Mouse (Mus musculus) CD4-positive, CD25-positive, alpha-beta regulatory T cell, adult 4 months (primary cell): ENCODE results near the gene Gdf15. TPM values are rescaled to one million over a fixed set of nuclear protein-coding genes. Genes with fewer than 3 reads are reported as not detected.

Experiments used
- ATAC-seq: one replicate; pipeline ENCODE4 v1.8.0; 2017
- polyA plus RNA-seq, 2 experiments: library from polyadenylated mRNA; unstranded; fragments of 100-300 nt; shearing (Covaris generic); gene quantifications; one replicate each; pipeline ENCODE4 v1.2.1; 2017

The Gdf15 gene
- polyA plus RNA-seq = not detected

DNA sequence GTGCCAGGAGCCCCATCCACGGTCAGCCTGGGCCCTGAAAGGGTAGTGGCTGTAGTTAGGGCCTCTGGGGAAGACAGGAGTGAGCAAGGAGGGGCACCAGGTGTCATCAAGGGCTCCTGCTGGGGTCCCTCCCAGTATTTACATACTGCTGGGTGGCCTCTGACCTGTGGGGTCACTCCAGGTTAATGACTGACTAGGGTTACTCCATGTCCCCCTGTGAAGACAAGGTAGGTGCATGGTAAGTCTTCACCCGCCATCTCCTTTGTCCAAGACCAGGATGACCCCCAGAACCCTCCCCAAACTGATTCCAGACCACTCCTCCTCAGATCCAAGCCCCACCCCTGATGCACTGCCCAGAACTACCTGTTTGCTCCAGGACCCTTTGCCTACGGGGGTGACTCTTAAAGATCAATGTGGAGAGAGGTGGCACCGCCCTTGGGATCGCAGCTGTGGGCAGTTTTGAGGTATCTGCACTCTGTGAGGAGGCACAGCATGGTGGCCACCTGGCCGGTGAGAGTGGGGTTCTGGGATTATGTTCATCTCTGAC lies at the start of gene Gdf15:
Gene Gdf15, minus strand, starts transcription at position 111 of the 547 bp plus-strand sequence.
- ATAC-seq = no peak

DNA sequence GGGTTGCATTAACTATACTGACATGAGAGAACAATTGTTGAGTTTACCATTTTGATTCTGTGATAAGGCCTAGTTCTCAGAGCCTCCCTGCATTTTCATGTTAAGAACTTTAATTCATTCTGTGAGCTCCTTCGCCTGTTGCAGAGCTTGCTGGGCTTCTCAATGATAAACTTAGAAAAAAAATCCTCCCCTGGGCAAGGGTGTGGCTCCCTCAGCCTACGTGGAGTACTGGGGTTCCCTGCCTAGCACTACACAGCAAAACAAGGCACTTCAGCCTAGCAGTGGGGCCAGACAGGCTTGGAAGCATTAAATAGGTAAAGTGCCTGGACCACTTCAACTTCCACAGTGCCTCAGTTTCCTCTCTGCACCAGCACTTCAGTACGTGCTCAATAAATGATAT lies 49.2 kb upstream of the Gdf15 start:
- ATAC-seq = no peak

DNA sequence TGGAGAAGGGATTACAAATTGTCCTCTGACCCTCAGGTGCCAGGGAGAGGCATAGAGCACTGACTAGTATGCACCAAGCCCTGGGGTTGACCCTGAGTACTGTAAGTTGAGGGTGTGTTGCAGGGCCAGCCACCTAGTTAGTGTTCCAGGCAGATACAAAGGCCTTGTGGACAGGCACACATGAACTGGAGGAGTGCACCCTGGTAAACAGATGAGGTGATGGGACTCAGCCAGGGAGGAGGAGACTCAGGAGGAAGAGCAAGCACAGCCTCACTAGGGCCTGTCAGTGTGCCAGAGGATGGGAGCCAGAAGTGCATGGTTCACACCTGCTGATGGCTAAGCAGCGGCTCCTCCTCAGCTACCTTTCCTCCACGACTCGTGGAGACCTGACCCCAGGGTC lies 47.8 kb upstream of the Gdf15 start:
- no peak for ATAC-seq

DNA sequence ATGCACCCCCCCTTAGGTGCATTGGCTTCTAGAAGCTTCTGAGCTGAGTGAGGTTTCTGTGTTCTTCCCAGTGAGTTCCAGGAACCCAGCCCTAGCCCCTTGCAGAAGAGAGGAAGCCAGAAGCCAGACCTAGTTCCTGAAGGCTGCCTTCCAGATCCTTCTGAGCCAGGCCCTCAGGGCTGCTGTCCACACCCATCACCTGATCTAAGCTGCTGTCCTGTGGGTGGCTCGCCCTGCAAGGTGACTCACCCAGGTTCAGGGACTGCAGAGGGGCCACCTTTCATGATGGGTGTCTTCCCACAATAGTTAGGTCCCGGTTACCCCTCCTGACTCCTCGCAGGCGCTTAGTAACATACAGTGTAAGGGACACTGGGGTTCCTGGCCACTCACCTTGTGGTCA lies 47.1 kb upstream of the Gdf15 start:
- no peak for ATAC-seq

DNA sequence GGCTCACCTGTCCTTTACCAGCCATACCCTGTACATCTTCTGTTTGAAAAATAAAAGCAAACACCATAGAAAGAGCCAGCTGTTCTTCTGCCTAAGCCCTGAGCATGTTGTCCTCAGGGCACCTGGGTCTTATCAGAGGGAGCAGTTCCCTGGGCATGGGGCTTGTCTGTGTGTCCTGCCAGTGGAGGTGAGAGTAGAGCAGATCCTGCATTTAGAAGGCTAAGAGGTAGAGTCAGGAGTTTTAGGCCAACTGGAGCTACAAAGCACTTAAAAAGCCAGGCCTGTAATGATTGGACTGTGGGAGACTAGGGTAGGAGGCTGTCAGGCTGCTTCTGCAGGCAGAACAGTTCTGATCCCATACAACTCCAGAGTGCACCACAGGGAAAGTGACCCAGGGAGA lies 46.4 kb upstream of the Gdf15 start:
- no peak for ATAC-seq

DNA sequence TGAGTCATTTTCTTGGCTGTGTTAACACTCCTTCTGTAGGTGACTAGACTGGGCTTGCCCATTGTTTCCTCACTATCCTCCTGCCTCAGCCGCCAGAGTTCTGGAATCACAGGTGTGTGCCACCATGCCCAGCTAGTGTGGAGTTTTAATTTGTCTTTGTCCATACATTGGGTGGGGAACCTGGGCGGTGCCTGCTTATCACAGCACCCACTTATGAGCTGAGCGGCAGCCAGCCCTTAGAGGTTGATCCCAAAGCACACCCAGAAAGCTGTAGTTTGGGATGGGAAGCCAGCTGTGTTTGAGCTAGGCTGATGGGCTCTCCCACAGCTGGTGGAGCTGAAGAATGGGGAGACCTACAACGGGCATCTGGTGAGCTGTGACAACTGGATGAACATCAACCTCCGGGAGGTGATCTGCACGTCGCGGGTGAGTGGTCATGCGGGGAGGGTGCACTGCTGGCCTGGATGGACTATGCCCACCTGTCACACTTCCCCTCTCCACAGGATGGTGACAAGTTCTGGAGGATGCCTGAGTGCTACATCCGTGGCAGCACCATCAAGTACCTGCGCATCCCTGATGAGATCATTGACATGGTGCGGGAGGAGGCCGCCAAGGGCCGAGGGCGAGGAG lies 45.3 kb upstream of the Gdf15 start:
- ATAC-seq = no peak

DNA sequence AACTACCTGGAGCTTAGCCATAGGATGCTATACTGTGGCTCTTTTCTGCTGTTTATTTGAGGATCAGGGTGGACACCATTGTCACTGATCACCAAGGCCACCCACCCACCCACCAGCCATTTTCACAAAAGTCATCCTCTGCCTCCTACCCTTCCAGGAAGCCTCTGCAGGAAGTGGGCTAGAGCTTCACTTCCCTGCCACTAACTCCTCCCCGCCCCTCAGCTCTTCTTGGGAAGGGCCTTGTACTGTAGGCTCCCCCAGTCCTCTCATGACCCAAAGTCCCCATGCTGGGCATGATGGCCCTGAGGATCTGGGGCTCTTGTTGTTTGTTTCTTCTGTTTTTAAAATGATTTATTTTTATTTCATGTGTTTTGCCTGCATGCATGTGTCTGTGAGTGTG lies 43.1 kb upstream of the Gdf15 start:
- peak; percentile 51 for ATAC-seq

DNA sequence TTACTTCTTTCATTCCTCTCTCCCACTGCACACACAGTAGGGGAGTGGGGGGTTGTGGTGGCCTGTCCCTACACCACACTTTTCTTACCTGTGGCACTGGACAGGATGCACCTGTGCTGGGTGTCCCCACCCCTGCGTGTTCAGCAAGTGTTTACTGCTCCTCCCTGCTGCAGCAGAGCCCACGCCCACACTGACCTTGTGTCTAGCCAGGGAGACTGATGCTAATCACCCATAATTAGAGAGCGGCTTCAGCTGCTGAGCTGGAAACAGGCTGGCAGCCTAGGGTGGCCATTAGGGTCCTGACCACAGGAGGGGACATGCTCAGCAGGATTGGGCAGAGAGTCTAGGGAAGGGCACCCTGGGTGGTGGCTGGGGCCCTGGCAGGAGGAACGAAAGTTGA lies 42.5 kb upstream of the Gdf15 start:
- no peak for ATAC-seq

DNA sequence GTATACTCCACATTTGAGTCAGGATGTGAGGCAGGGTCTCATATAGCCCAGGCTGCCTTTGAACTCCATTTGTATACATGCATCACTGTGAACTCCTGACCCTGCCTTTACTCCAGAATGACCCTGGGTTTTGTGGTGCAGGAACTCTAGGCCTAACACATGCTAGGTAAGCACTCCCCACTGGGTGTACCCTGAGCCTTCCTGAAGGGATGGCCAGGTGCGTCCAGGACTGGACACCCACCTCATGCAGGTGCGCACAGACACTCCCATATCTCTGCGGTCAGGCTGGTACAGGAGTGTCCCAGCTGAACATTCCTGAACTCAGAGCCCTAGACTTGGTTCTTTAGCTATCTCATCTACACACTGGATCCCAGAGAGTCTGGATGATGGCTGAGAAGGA lies 41.9 kb upstream of the Gdf15 start:
- ATAC-seq = no peak

DNA sequence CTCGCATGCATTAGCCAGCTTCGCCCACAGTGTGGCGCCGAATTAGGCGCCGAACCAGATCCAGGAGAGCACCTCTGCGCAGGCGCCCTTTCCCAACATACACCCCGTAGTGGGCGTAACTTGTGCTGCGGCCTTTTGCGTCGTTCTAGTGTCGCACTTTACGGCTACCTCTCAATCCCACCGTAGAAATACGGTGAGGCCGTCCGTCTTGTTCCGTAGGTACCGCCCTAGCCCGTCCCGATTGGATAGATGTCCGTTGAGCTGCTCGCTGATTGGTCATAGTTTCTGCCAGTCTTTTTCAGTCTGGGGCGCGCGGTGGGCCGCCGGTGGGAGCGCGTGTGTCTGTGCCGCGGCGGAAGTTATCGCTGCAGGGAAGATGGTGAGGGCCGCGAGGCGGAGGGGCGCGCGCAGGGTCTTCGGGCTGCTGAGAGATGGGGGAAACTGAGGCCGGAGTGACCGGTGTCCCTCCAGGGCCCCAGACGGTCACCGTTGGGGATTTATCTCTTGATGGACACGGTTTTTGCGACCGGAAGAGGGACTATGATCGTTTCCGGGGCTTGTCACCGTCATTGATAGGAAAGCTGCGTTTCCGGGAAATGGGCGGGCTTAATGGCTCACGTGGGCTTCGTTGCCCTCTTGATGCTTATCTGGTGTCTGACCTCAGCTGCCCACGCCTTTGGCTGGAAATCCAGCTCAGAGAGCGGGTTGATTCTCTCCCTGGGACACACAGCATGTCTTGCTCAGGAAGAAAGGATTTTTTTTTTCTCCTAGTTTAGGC lies 41.0 kb upstream of the Gdf15 start, which contains the start of gene Lsm4:
Gene Lsm4, plus strand, starts transcription at position 170 of the 778 bp plus-strand sequence.
- ATAC-seq = peak; percentile 90

DNA sequence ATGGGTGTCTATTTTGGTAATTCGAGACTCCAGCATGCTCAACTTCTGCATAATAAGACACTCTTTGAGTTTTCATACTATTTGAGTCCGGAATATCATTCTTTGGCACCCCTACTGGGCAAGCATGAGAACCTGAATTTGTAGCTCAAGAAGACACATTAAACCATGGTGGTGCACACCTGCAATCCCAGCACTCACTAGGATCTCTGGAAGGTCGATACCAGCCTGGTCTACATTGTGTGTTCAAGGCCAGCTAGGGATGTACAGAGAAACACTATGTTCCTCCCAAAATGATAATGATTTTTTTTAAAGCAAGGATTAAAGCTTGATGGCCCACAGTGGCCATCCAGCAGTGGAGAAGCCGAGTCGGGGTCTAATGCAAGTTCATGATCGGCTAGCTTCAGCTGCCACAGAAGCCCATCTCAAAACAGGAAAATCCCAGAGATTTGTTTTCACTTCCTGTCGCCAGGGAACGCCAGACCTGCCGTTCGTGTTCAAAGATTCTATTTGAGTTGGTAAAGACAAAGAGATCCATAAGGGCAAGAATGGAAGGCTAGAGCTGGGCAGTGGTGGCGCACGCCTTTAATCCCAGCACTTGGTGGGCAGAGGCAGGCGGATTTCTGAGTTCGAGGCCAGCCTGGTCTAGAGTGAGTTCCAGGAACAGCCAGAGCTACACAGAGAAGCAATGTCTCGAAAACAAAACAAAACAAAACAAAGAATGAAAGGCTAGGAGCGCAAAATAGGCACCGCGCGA lies 40.2 kb upstream of the Gdf15 start:
- no peak for ATAC-seq

DNA sequence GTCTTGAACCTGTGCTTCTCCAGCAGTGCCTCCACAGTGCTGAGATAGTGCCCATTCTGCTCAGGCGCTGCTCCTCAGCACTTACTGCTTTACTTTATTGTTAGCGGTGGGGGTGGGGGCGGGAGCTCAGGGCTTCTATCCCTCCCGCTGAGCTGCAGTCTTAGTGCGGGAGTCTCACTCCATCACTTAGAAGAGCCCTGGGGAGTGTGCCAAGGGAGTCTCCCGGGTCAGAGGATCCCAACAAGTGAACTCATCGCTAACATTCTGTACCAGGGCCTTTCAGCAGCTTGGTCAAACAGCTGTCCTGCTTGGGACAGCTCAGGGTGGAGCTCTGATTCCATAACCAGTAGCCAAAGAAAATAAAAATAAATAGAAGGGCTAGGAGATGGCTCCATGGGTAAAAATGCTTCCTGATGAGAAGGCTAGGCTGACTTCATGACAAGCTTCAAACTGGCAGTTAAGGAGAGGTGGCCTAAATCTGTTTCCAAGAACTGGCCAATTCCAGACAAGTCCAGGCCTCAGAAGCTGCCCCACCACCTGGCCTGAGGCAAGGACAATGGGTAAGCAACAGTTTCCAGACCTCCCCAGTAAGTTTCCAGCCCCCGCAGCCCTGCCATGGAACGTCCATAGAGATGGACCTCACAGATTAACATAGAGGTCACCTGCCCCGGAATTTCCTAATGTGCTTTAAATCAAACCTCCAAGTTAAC lies 39.5 kb upstream of the Gdf15 start:
- no peak for ATAC-seq

DNA sequence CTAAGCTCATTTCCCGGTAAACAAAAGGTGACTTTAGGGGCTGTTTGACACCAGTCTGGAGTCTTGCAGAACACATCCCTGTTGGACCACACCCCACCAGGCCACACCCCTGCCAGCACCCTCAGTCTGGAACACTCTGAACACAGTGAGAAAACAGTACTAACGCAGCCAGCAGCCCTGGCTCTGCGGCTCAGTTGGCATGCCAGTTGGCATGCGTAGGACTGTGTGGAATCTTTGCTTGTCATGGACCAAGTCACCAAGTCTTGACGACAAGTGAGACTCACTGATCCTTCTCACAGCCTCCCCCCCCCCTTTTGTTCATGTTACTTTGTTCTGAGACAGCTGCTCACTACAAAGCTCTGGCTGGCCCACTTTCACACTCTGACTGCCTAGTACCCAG lies 34.8 kb upstream of the Gdf15 start:
- no peak for ATAC-seq

DNA sequence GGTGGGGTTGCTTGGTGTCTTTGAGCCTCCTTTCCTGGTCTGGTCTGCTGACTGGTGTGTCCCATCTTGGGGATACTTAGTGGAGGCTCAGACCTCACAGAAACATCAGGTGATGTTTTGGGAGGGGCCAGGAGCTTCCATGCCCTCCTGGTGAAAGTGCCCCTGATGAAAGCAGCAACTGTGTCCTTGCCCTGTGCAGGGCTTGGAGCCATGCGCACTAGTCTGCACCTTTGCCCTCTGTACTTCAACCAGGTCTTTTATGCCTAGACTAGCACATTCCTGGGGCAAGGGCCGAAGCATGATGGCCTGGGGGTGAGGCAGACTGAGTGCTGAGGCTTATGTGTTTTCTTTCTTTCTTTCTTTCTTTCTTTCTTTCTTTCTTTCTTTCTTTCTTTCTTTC lies 33.3 kb upstream of the Gdf15 start:
- ATAC-seq = no peak

DNA sequence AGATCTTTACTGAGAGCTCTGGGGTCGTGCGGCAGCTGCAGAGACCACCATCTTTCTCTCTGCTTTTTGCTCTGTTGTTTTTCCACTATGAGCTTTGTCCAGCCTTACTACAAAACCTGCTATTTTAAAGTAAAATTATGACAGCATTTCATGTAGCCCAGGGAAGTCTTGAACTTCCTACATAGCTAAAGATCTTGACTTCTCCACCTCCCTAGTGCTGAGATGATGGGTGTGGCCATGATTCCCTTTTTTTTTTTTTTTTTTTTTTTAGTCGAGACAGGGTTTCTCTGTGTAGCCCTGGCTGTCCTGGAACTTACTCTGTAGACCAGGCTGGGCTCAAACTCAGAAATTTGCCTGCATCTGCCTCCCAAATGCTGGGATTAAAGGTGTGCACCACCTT lies 32.4 kb upstream of the Gdf15 start:
- no peak for ATAC-seq

DNA sequence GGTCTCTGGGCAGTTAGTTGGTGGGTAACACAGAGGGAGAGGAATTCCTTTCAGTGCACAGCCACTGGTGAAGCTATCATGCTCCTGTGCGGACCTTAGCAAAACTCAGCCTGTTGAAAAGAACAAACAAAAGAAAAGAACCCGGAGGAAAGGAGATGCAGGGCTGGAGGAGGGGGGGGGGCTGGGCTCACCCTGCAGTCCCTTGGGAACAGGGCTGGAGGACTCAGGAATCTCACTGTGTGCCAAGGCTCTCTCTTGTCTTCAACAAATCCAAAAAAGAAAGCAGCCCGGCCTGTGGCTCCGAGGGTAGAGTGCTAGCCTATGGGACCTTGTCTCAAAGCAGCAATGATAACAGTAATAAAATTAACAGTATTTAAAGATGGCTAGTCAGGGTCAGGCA lies 31.4 kb upstream of the Gdf15 start:
- ATAC-seq = no peak

DNA sequence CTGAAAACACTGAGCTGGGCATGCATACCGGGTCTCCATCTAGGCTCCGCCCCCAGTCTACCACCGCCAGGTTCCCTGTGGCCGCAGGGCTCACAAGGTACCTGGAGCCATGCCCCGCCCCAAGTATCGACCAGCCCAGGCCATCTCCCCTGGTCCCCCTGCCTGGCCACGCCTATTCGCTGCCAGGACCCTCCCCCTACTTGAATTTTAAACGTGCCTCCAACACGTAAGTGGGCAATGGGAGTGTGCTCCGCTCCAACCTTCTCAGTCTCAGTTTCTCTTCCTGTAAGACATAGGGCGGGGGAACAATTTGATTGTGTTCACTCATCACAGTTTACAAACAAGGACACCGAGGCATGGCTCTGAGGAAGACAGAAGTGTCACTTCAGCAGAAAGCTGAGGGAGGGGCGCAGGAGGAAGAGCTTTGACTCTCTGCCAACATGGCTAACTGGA lies 28.0 kb upstream of the Gdf15 start, which contains the start of gene Pgpep1:
Gene Pgpep1, minus strand, starts transcription at position 116 of the 453 bp plus-strand sequence.
- peak; percentile 22 for ATAC-seq

DNA sequence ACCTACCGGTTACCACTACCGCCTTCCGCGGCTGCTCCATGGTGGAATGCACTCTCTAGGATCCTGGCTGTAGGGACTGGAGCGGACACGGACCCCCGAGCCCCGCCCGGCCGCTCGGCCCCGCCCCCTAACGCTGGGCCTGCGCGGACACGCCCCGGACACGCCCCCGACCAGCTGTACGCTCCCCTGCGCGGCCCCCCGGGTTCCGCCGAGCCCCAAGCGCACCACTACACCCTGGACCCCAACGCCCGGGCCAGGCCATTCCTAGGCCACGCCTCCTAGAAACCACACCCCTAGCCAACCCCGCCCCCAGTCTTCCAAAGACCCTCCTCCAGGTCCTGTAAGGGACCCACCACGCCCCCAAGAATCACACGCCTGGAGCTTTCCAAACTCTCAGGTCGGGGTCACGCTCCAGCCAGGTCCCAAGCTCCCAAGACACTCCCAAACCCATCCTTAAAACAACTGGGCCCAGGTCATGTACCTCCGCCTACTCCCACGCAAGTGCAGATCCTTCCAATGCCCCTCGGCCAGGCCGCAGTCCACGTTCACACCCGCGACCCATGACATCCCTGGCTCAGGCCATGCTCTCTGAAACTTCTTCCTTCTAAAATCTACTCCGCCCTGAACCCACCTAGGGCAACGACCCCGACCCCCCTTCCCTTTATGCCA lies 27.5 kb upstream of the Gdf15 start:
- ATAC-seq = peak; percentile 76

DNA sequence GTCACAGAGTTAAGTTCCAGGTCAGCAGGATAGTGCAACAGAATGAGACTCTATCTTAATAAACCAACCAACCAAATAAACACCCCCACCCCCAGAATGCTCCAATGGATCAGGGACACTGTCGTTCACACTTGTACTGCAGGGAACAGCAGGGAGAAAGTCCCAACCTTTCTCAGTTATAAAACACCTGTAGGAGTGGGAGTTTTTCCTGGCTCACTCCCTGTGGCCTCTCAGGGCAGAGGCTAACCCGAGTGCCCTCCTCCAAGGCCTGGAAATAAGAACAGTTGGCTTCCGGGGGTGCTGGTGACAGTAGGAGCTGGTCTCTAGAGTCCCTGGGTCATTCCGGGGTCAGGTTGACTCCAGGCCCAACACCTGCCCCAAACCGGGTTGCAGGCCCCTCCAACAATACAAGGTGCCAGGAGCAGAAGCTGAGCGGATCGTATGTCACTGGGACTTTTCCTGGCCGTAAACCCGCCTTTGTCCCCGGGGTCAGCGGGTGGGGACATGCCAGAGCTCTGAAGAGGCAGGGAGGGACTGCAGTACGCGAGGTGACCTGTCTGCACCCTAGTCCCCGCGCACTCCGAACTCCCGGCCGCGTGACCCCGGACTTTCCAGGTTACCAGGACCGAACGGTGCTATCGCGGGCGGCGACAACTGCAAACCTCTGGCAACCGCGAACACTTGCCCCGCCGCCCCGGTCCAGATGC lies 26.8 kb upstream of the Gdf15 start:
- ATAC-seq = peak; percentile 42

DNA sequence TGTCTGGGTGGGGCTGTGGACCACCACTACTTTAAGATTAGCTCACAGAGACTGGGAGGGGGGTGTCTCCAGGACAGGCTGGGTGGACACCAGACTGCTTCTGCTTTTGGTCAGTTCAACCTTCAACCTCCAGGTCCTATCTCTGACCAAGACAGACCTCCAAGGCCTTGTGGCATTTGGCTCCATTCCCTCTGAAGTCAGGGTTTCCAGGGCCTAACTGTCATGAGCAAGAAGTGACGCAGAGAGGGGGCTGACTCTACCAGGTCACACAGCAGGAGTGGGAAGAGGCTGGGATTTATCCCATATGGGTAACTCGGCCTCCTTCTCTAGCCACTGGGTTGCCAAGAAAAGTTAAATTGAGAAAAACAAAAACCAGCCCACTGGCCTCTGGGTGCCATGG lies 25.5 kb upstream of the Gdf15 start:
- no peak for ATAC-seq

DNA sequence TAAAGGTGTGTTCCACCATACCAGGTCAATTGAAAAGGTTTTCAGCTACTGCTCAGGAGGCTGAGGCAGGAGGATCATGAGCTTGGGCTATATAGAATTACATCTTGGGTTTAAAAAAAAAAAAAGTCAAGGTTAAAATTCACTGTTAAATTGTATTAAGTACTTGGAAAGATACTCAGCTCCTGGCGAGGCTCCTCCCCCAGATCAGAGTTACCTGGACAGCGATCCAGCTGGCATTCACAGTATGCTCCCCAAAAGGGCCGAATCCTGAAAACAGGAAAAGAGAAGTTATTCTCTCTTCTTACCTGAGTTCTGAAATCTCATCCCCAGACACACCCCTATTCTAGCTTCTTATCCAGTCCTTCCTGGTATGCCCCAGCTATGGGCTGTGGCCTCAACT lies 25.0 kb upstream of the Gdf15 start:
- no peak for ATAC-seq
